Mouse (Mus musculus): ENCODE results near the gene Zfp654. TPM values are rescaled to one million over a fixed set of nuclear protein-coding genes. Genes with fewer than 3 reads are reported as not detected.
A peak's percentile ranks its signal among the peaks of the same experiment; 100 is the strongest.

The Zfp654 gene
- polyA plus RNA-seq, 1 experiment from 2014 or later: 9.6 TPM

DNA sequence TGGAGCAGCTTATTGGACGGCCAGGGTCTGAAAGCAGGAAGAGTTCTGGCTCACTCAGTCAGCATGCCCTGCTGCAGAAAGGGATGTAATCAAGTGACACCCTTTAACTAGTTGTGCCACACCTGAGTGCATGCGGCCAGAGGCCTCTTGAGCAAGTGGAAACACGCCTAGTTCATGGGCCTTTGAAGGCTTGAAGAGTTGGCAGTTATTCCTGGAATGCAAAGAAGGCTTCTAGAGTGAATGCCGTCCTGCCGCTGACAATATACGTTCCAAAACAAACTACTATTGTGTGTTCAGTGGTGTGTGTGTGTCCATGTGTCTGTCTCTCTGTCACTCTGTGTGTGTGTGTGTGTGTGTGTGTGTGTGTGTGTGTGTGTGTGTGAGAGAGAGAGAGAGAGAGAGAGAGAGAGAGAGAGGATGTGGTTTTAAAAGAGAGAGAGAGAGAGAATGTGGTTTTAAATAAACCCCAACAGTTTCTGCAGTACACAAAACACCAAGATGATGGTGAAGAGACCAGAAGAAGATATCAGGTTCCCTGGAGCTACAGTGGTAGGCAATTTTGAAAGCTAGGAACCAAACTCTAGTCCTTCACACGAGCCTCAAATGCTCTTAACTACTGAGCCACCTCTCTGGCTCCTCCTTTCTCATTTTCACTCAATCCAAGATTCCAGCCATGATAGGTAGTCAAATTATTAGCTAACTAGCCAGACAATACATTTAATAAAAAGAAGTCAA lies 93.6 kb downstream of the Zfp654 start:
- no peaks in the 10 kb centered on the region for H3K4me1 ChIP-seq (ENCODE audit: control insufficient read depth, insufficient read depth, low read length)
- H3K27ac ChIP-seq (replicated peaks; ENCODE audit: low read depth, low read length): no peak overlapping the region
- H3K4me3 ChIP-seq (ENCODE audit: low read depth, low read length): no peak overlapping the region
- DNase-seq (ENCODE audit: low spot score): no peak
- no peaks in the 10 kb centered on the region for H3K27me3 ChIP-seq (ENCODE audit: control insufficient read depth, insufficient read depth, low read length)
- no peak overlapping the region for H3K9ac ChIP-seq (replicated peaks; ENCODE audit: low read length)
- no peak for ATAC-seq (replicated peaks; ENCODE audit: insufficient number of reproducible peaks, low FRiP score, low TSS enrichment, low read depth)
- H3K4me2 ChIP-seq (ENCODE audit: low read depth, low read length): no peak overlapping the region
- no peaks in the 10 kb centered on the region; the same call in 1 of the 2 replicates for H3K9me3 ChIP-seq (replicated peaks; ENCODE audit: control insufficient read depth, low read length)
- WGBS: 92% methylated on average over 7 of the region's 7 CpGs
- 0 out of 2 replicates have a peak, but pooled peaks cover under 1% of the 10 kb centered on the region for H3K36me3 ChIP-seq (replicated peaks; ENCODE audit: control insufficient read depth, insufficient read depth, low read depth, low read length)

DNA sequence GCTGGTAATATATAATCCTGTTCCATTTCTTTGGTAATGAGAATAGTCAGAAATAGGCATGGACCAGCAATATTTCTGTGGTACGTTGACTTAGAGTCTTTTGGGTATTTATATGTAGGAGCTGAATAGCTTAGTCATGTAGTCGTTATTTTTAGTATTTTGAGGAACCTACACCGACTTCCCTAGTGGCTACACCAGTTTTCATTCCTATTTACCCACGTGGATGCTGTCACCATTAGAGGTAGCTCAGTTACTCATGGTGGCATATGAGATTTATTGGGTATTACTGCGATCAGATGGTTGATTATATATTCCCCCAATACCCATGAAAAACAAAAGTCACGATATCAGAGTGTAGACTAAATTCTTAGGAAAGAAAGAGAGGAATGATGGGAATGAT lies 95.1 kb downstream of the Zfp654 start:
- no peaks in the 10 kb centered on the region for H3K9me3 ChIP-seq (replicated peaks; ENCODE audit: control insufficient read depth, low read length)
- no peak overlapping the region for H3K4me3 ChIP-seq (ENCODE audit: low read depth, low read length)
- no peaks in the 10 kb centered on the region for H3K4me1 ChIP-seq (ENCODE audit: control insufficient read depth, insufficient read depth, low read length)
- no peak overlapping the region for H3K9ac ChIP-seq (replicated peaks; ENCODE audit: low read length)
- no peaks in the 10 kb centered on the region for H3K27me3 ChIP-seq (ENCODE audit: control insufficient read depth, insufficient read depth, low read length)
- H3K4me2 ChIP-seq (ENCODE audit: low read depth, low read length): no peak overlapping the region
- DNase-seq (ENCODE audit: low spot score) (no peak), ATAC-seq (replicated peaks; ENCODE audit: insufficient number of reproducible peaks, low FRiP score, low TSS enrichment, low read depth) (no peak)
- WGBS: 83% methylated on average over 6 of the region's 6 CpGs
- no peak overlapping the region for H3K27ac ChIP-seq (replicated peaks; ENCODE audit: low read depth, low read length)
- H3K36me3 ChIP-seq (replicated peaks; ENCODE audit: control insufficient read depth, insufficient read depth, low read depth, low read length): no peaks in the 10 kb centered on the region

DNA sequence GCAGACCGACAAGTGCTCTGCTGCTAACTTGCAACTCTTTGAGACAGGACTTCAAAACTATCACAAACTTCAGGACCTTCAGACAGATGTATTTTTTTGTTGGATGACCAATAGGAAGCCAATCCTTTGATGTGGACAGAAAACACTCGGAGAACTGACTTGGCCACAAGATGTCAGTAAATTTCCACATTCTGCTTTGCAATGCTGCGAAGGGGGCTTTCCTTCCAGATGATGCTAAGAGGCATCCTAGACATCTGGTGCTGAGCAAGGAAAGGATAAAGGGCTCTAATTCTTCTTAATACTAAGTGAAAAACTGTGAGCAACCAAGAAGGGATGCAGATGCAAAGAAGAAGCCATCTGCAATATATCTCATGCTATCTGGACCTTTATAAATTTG lies 96.7 kb downstream of the Zfp654 start:
- no peak overlapping the region for H3K27ac ChIP-seq (replicated peaks; ENCODE audit: low read depth, low read length)
- H3K4me3 ChIP-seq (ENCODE audit: low read depth, low read length): no peak overlapping the region
- peak; percentile 82 for DNase-seq (ENCODE audit: low spot score)
- no peak for ATAC-seq (replicated peaks; ENCODE audit: insufficient number of reproducible peaks, low FRiP score, low TSS enrichment, low read depth)
- H3K27me3 ChIP-seq (ENCODE audit: control insufficient read depth, insufficient read depth, low read length): no peaks in the 10 kb centered on the region
- no peaks in the 10 kb centered on the region for H3K9me3 ChIP-seq (replicated peaks; ENCODE audit: control insufficient read depth, low read length)
- 36% methylated on average over 3 of the region's 3 CpGs for WGBS
- H3K4me1 ChIP-seq (ENCODE audit: control insufficient read depth, insufficient read depth, low read length): no peaks in the 10 kb centered on the region
- H3K4me2 ChIP-seq (ENCODE audit: low read depth, low read length): no peak overlapping the region
- H3K9ac ChIP-seq (replicated peaks; ENCODE audit: low read length): no peak overlapping the region
- H3K36me3 ChIP-seq (replicated peaks; ENCODE audit: control insufficient read depth, insufficient read depth, low read depth, low read length): no peaks in the 10 kb centered on the region

DNA sequence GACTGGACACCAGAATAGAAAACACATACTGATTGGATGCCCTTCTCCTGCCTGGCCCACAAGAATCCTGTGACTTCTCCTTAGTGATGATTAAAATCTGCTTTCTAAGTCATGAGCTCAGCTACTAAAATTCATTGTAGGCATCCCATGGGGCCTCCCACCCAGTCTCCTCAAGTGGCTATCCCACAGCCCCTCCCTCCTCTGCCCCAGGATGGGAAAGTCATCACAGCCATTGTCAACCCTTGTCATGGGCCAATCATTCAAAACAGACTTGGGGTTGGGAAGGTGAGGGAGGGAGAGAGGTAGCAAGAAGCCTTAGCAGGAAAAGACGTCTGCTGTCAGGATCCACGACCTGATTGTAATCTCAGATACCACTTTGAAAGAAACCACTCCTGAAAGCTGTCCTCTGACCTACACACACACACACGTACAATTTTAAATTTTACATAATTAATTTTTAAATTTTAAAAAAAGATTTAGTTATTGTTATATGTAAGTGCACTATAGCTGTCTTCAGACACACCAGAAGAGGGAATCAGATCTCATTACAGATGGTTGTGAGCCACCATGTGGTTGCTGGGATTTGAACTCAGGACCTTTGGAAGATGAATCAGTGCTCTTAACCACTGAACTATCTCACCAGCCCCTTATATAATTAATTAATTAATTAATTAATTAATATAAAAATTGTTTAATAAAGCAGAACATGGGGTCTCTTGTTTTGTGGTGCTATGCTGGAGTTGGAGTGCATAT lies 97.3 kb downstream of the Zfp654 start:
- no peak overlapping the region for H3K27ac ChIP-seq (replicated peaks; ENCODE audit: low read depth, low read length)
- H3K4me2 ChIP-seq (ENCODE audit: low read depth, low read length): no peak overlapping the region
- H3K36me3 ChIP-seq (replicated peaks; ENCODE audit: control insufficient read depth, insufficient read depth, low read depth, low read length): no peaks in the 10 kb centered on the region
- WGBS: 58% methylated on average over 3 of the region's 3 CpGs
- no peaks in the 10 kb centered on the region for H3K4me1 ChIP-seq (ENCODE audit: control insufficient read depth, insufficient read depth, low read length)
- H3K9me3 ChIP-seq (replicated peaks; ENCODE audit: control insufficient read depth, low read length): no peaks in the 10 kb centered on the region
- H3K9ac ChIP-seq (replicated peaks; ENCODE audit: low read length): no peak overlapping the region
- DNase-seq (ENCODE audit: low spot score) (no peak), ATAC-seq (replicated peaks; ENCODE audit: insufficient number of reproducible peaks, low FRiP score, low TSS enrichment, low read depth) (no peak)
- H3K4me3 ChIP-seq (ENCODE audit: low read depth, low read length): no peak overlapping the region
- no peaks in the 10 kb centered on the region for H3K27me3 ChIP-seq (ENCODE audit: control insufficient read depth, insufficient read depth, low read length)

DNA sequence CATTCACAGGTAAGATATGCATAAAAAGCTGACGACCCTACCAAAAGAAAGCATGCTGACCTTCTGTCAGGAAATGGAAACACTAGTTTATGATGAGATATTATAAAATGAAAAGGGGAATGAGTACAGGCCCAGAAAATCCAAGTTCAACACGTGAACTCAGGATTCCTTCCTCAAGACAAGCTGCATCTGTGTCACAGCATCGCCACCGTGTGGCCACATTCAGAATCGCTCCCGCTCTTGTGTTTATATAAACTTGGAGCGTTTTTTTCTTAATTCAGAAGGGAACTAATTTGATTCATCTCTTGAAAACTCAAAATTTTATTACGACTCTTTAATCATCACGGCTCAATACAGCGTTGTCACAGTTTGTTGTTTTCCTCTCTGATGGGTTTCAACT lies 103.2 kb downstream of the Zfp654 start:
- no peaks in the 10 kb centered on the region for H3K4me1 ChIP-seq (ENCODE audit: control insufficient read depth, insufficient read depth, low read length)
- no peak overlapping the region for H3K9ac ChIP-seq (replicated peaks; ENCODE audit: low read length)
- H3K4me2 ChIP-seq (ENCODE audit: low read depth, low read length): no peak overlapping the region
- WGBS: 9% methylated on average over 10 of the region's 10 CpGs
- peak; percentile 89 for DNase-seq (ENCODE audit: low spot score)
- no peaks in the 10 kb centered on the region for H3K9me3 ChIP-seq (replicated peaks; ENCODE audit: control insufficient read depth, low read length)
- ATAC-seq (replicated peaks; ENCODE audit: insufficient number of reproducible peaks, low FRiP score, low TSS enrichment, low read depth): no peak
- H3K27ac ChIP-seq (replicated peaks; ENCODE audit: low read depth, low read length): no peak overlapping the region
- no peak overlapping the region for H3K4me3 ChIP-seq (ENCODE audit: low read depth, low read length)
- no peaks in the 10 kb centered on the region for H3K36me3 ChIP-seq (replicated peaks; ENCODE audit: control insufficient read depth, insufficient read depth, low read depth, low read length)
- H3K27me3 ChIP-seq (ENCODE audit: control insufficient read depth, insufficient read depth, low read length): no peaks in the 10 kb centered on the region

DNA sequence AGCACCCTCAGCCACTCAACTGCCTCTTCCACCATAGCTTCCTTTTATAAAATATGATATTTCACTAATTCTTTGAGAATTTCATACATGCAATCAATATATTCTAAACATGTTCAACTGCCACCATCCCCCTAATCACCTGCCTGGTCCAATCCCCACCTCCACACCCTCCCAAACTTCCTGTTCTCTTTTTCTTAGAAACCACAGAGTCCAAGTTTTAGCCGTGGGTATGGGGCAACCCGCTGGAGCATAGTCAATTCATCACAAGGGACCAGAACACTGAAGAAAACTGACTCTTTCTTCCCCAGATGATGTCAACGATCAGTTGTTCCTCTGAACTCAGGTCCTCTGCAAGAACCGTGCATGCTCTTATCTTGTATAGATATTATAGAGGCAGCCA lies 106.4 kb downstream of the Zfp654 start:
- DNase-seq (ENCODE audit: low spot score) (no peak), ATAC-seq (replicated peaks; ENCODE audit: insufficient number of reproducible peaks, low FRiP score, low TSS enrichment, low read depth) (no peak)
- H3K36me3 ChIP-seq (replicated peaks; ENCODE audit: control insufficient read depth, insufficient read depth, low read depth, low read length): no peaks in the 10 kb centered on the region
- no peaks in the 10 kb centered on the region for H3K27me3 ChIP-seq (ENCODE audit: control insufficient read depth, insufficient read depth, low read length)
- H3K4me1 ChIP-seq (ENCODE audit: control insufficient read depth, insufficient read depth, low read length): no peaks in the 10 kb centered on the region
- no peak overlapping the region for H3K4me2 ChIP-seq (ENCODE audit: low read depth, low read length)
- H3K9ac ChIP-seq (replicated peaks; ENCODE audit: low read length): no peak overlapping the region
- H3K4me3 ChIP-seq (ENCODE audit: low read depth, low read length): no peak overlapping the region
- 84% methylated on average over 4 of the region's 4 CpGs for WGBS
- H3K27ac ChIP-seq (replicated peaks; ENCODE audit: low read depth, low read length): no peak overlapping the region
- H3K9me3 ChIP-seq (replicated peaks; ENCODE audit: control insufficient read depth, low read length): no peaks in the 10 kb centered on the region

DNA sequence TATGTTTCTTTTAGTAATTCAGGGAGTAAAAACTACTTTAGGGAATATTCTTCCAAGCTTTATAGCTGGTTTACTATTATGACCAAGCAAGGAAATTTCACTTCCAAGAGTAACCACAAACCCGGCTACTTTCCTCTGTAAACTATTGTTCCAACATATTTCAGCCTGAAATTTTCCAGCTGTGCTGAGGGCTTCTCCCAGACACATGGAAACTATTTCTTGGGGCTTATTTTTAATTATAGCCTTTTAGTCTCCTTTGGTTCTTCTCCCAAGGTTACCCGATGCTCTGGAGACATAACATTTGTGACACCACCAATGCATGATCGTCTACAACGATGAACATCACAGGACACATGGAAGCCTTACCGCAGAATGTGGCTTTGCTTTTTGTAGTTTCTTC lies 114.2 kb downstream of the Zfp654 start:
- no peaks in the 10 kb centered on the region for H3K4me1 ChIP-seq (ENCODE audit: control insufficient read depth, insufficient read depth, low read length)
- H3K27me3 ChIP-seq (ENCODE audit: control insufficient read depth, insufficient read depth, low read length): no peaks in the 10 kb centered on the region
- WGBS: 53% methylated on average over 5 of the region's 5 CpGs
- no peak overlapping the region for H3K9ac ChIP-seq (replicated peaks; ENCODE audit: low read length)
- H3K9me3 ChIP-seq (replicated peaks; ENCODE audit: control insufficient read depth, low read length): no peaks in the 10 kb centered on the region
- DNase-seq (ENCODE audit: low spot score) (peak; percentile 64), ATAC-seq (replicated peaks; ENCODE audit: insufficient number of reproducible peaks, low FRiP score, low TSS enrichment, low read depth) (no peak)
- H3K4me2 ChIP-seq (ENCODE audit: low read depth, low read length): no peak overlapping the region
- H3K27ac ChIP-seq (replicated peaks; ENCODE audit: low read depth, low read length): no peak overlapping the region
- H3K36me3 ChIP-seq (replicated peaks; ENCODE audit: control insufficient read depth, insufficient read depth, low read depth, low read length): no peaks in the 10 kb centered on the region
- H3K4me3 ChIP-seq (ENCODE audit: low read depth, low read length): no peak overlapping the region

Measured in embryonic facial prominence, embryonic 11.5 days (tissue).